Mouse (Mus musculus): ENCODE measurements around the gene Ren1.
"Not testable (repeated sequence)": the region's sequence is repeated elsewhere in the genome, so short reads cannot be mapped to it uniquely, and the experiment has no call there.

DNA sequence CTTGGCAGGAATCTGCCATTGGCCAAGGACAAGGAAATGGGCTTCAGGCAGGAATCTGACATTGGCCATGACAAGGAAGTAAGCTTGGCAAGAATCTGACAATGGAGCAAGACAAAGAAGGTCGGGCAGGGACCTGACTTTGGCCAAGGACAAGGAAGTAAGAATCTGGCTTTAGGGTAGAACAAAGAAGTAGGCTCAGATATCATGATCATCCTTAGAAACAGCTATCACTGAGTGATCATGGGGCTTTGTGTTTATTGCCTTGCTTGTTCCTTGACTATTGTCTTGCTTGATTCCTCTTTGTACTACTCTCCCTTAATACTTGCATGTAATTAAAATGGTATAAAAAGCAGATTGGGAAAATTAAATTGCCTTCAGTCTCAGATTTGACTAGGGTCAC is 9.9 kb upstream of the Ren1 start:
- TF ChIP-seq CTCF (IDR thresholded peaks at IDR 0.05; ENCODE audit: control insufficient read depth, insufficient read depth, insufficient replicate concordance, low read depth, low read length); POLR2A (IDR thresholded peaks at IDR 0.05; ENCODE audit: control insufficient read depth, low read depth, low read length): not testable (repeated sequence)
